Mouse (Mus musculus) heart, postnatal 36 days (tissue): ENCODE measurements around the gene Olfr1141. TPM values are rescaled to one million over a fixed set of nuclear protein-coding genes. Genes with fewer than 3 reads are reported as not detected.

Source experiments
- DNase-seq, 2 experiments: peaks; one replicate each; pipeline ENCODE4 v3.0.0; 2021 to 2022
- intact Hi-C: fragments of 180-260 bp; cut with DNase I; formaldehyde crosslinking; loops from one replicate; pipeline ENCODE4 v1.15.1; 2025
- total RNA-seq, 2 experiments: library from RNA; stranded (reverse); gene quantifications; 2 replicates each; pipeline ENCODE4 v1.2.3; 2021

Gene Olfr1141
- not detected for total RNA-seq

GRCm38 (mm10) chr2:87753891-87754290 lies at the start of gene Olfr1141:
Gene Olfr1141 (minus strand): TSS chr2:87753991.
- no peak for DNase-seq
- intact Hi-C loops, result no loop called here

GRCm38 (mm10) chr2:87800292-87800691 lies 46.5 kb upstream of the Olfr1141 start, which contains the start of gene Olfr1143:
Gene Olfr1143 (plus strand): TSS chr2:87800592.
- intact Hi-C loops, result no loop called here
- DNase-seq, result no peak

GRCm38 (mm10) chr2:87779183-87779582 lies 25.4 kb upstream of the Olfr1141 start, which contains the start of gene Olfr152:
Gene Olfr152 (plus strand): TSS chr2:87779483.
- DNase-seq, result no peak
- intact Hi-C loops, result no loop called here

GRCm38 (mm10) chr2:87776143-87776542 lies 22.4 kb upstream of the Olfr1141 start:
- intact Hi-C loops, result no loop called here
- no peak for DNase-seq

- intact Hi-C loops, result no loop called here
- no peak for DNase-seq
Observed at GRCm38 (mm10) chr2:87743452-87743851, 10.3 kb downstream of the Olfr1141 start, which contains the start of gene Olfr1140. Gene Olfr1140 (plus strand): TSS chr2:87743752.

GRCm38 (mm10) chr2:87739878-87740277 lies 13.9 kb downstream of the Olfr1141 start, which contains the start of gene Olfr1138:
Gene Olfr1138 (minus strand): TSS chr2:87739978.
- DNase-seq, result no peak
- intact Hi-C loops, result no loop called here

- intact Hi-C loops, result no loop called here
- no peak for DNase-seq
Observed at GRCm38 (mm10) chr2:87713079-87713478, 40.7 kb downstream of the Olfr1141 start, which contains the start of gene Olfr1137. Gene Olfr1137 (minus strand): TSS chr2:87713179.

Other genes starting within 250 kb of the Olfr1141 start
- gene Pramel6, start 247.4 kb downstream of the Olfr1141 start, total RNA-seq, result not detected
- gene Olfr153, start 222.2 kb downstream of the Olfr1141 start, total RNA-seq, result not detected
- gene Olfr1128, start 208.4 kb downstream of the Olfr1141 start, total RNA-seq, result not detected
- not detected for gene Olfr1129, start 180.1 kb downstream of the Olfr1141 start, total RNA-seq
- gene Olfr1130, start 147.8 kb downstream of the Olfr1141 start, total RNA-seq, result not detected
- gene Olfr1131, start 126.9 kb downstream of the Olfr1141 start, total RNA-seq, result not detected
- gene Olfr1132, start 116.5 kb downstream of the Olfr1141 start, total RNA-seq, result not detected
- gene Olfr1133, start 106.6 kb downstream of the Olfr1141 start, total RNA-seq, result not detected
- not detected for gene Olfr1134, start 95.5 kb downstream of the Olfr1141 start, total RNA-seq
- not detected for gene Olfr1135, start 80.3 kb downstream of the Olfr1141 start, total RNA-seq
- not detected for gene Olfr1136, start 60.0 kb downstream of the Olfr1141 start, total RNA-seq
- not detected for gene Olfr1137, start 40.8 kb downstream of the Olfr1141 start, total RNA-seq
- gene Olfr1138, start 14.0 kb downstream of the Olfr1141 start, total RNA-seq, result not detected
- not detected for gene Olfr1140, start 10.2 kb downstream of the Olfr1141 start, total RNA-seq
- not detected for gene Olfr152, start 25.5 kb upstream of the Olfr1141 start, total RNA-seq
- gene Olfr1143, start 46.6 kb upstream of the Olfr1141 start, total RNA-seq, result not detected
- not detected for gene Olfr1145, start 55.8 kb upstream of the Olfr1141 start, total RNA-seq
- not detected for gene Olfr1148, start 76.5 kb upstream of the Olfr1141 start, total RNA-seq
- not detected for gene Olfr1150-ps1, start 90.0 kb upstream of the Olfr1141 start, total RNA-seq
- gene Olfr1151, start 101.9 kb upstream of the Olfr1141 start, total RNA-seq, result not detected
- not detected for gene Olfr1152, start 112.5 kb upstream of the Olfr1141 start, total RNA-seq
- gene Olfr1153, start 141.0 kb upstream of the Olfr1141 start, total RNA-seq, result not detected
- gene Olfr1154, start 151.2 kb upstream of the Olfr1141 start, total RNA-seq, result not detected
- gene Olfr1155, start 191.1 kb upstream of the Olfr1141 start, total RNA-seq, result not detected
- gene Olfr1156, start 199.1 kb upstream of the Olfr1141 start, total RNA-seq, result not detected
- gene Olfr1157, start 214.3 kb upstream of the Olfr1141 start, total RNA-seq, result not detected
- gene Olfr74, start 220.7 kb upstream of the Olfr1141 start, total RNA-seq, result not detected
- gene Olfr1158, start 236.1 kb upstream of the Olfr1141 start, total RNA-seq, result not detected